Mouse (Mus musculus): Measurements from ENCODE around the gene Vps13c.
A peak's percentile ranks its signal among the peaks of the same experiment; 100 is the strongest.

Vps13c gene

DNA sequence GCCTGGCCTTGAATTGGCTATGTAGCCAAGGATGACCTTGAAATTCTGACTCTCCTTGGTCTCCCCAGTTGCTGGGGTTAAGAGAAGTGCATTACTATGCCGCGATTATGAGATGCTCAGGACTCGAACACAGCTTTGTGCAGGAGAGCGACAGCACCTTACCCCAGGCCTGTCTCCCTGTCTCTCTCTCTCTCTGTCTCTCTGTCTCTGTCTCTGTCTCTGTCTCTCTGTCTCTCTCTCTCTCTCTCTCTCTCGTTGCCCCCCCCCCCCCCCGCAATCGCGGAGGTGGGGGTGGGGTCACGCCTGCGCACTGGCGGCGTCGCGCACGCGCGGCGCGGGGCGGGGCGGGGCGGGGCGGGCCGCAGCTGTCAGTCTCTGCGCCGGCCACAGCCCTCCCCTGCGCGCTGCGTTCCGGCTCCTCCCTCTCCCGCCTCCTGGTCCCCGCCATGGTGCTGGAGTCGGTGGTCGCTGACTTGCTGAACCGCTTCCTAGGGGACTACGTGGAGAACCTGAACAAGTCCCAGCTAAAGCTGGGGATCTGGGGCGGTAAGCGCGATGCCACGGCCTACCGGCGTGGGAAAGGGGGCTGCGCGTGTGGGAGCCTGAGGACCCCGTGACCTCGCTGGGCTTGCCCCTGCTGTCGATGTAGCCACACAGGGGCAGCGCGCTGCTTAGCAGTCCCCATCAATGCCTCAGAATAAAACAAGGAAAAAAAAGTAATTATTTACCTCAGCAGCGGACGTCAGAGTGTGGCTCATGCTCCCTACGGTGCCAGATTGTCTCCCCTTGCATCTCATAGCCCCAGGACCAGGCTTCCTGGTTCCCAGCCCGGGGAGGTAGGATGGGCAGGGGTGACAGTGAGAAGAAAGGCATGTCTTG is at the start of gene Vps13c:
Gene Vps13c (plus strand): TSS at position 416 of the 879 bp plus-strand sequence.
- DNase-seq (ENCODE audit: low read depth, low spot score), result peak; percentile 72

GRCm38 (mm10) chr9:67792405-67792804 is 47.8 kb upstream of the Vps13c start:
- no peak for DNase-seq (ENCODE audit: low read depth, low spot score)

DNA sequence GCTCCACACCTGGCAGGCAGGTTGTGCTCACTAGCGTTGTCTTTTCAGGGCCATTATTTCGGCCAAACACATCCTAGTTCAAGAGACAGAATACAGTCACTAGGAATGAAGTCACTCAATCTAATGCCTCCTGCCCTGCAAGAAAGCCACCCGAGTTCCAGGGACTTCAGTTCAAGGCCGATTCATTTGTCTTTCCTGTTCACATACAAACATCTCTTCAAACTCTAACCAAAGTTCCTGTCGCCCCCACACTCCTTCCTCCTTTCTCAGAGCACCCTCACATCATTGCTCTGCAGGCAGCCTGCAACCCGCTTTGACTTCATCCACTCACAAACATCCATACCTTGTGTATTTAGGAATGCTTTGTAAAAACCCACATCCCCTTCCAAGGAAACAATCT is 46.7 kb upstream of the Vps13c start:
- DNase-seq (ENCODE audit: low read depth, low spot score), result no peak

DNA sequence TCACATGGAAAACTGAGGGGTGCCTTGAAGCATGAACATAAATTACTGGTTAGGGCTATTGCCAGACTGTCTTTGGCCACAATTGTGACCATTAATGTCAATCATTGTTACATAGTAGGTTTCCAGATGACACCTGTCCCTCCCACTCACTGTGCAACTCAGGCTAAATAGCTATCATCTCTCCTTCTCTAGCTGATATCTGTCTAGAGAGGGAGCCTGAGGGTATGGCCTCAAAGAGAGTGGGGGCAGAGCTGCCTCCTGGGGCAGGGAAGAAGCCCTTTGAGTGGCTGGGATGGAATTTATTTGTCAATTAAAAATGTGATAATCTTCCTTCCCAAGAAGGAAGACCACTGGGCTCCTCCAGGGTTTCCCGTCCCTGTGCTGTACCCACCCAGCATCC is 46.0 kb upstream of the Vps13c start:
- DNase-seq (ENCODE audit: low read depth, low spot score), result no peak

DNA sequence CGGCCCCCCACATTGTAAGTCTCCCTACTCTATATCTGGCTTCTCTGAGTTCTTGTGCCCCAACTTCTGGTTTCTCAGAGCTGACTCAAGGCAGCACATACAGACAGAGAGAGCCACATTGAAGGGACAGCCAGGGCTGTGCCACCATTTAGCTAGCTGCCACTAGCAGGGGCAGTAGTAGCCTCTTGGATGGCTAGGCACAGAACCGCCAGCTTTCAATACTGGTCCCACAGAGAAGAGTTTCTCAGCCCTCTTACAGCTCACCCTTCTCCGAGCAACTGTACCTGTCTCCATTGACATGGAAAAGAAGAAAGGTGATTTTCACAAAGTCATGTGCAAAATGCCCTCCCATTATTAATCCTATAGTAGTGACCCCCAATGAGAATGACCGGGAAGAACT is 45.5 kb upstream of the Vps13c start:
- DNase-seq (ENCODE audit: low read depth, low spot score), result no peak

- no peak for DNase-seq (ENCODE audit: low read depth, low spot score)
Observed at GRCm38 (mm10) chr9:67795205-67795675, 45.0 kb upstream of the Vps13c start.

DNA sequence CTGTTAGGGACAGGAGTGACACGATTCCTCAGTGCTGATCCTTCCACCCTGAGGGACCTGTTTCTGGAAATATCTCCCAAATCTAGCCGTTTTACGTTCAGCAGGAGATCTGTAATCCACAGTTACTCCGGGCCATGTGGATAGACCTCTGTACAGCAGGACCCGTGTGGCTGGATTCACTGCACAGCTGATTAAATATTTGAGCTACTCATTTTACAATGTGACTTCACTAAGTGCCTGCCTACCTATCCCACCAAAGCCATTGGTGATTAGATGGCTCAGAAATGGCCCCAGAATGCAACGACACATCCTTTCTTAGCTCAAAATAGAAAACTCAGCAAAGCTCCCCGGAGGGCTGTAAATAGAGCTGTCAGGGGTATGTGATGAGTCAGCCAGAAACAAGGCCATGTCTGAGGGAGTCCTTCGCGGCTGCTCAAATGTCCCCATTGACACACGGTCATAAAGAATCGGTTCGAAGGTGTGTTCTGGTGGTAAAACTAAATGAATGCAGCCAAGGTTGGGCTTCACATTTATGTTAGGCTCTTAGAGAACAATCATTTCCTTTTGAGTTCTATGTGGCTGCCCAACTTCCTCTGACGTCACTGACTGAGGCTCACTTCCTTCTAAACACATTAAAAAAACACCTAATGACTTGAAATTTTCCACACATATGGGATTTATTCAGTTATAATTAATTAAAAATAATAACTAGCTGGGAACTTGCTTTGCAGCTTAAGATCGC is 40.9 kb upstream of the Vps13c start:
- DNase-seq (ENCODE audit: low read depth, low spot score), result no peak

- DNase-seq (ENCODE audit: low read depth, low spot score), result peak; percentile 71
Observed at GRCm38 (mm10) chr9:67802241-67802640, 38.0 kb upstream of the Vps13c start.

- no peak for DNase-seq (ENCODE audit: low read depth, low spot score)
Observed at GRCm38 (mm10) chr9:67807000-67807399, 33.2 kb upstream of the Vps13c start.

GRCm38 (mm10) chr9:67810527-67810926 is 29.7 kb upstream of the Vps13c start:
- DNase-seq (ENCODE audit: low read depth, low spot score), result peak; percentile 38

- no peak for DNase-seq (ENCODE audit: low read depth, low spot score)
Observed at GRCm38 (mm10) chr9:67811116-67811515, 29.1 kb upstream of the Vps13c start.

- no peak for DNase-seq (ENCODE audit: low read depth, low spot score)
Observed at GRCm38 (mm10) chr9:67813171-67813570, 27.0 kb upstream of the Vps13c start.

GRCm38 (mm10) chr9:67813665-67814337 is 26.4 kb upstream of the Vps13c start:
- DNase-seq (ENCODE audit: low read depth, low spot score), result peak; percentile 44

DNA sequence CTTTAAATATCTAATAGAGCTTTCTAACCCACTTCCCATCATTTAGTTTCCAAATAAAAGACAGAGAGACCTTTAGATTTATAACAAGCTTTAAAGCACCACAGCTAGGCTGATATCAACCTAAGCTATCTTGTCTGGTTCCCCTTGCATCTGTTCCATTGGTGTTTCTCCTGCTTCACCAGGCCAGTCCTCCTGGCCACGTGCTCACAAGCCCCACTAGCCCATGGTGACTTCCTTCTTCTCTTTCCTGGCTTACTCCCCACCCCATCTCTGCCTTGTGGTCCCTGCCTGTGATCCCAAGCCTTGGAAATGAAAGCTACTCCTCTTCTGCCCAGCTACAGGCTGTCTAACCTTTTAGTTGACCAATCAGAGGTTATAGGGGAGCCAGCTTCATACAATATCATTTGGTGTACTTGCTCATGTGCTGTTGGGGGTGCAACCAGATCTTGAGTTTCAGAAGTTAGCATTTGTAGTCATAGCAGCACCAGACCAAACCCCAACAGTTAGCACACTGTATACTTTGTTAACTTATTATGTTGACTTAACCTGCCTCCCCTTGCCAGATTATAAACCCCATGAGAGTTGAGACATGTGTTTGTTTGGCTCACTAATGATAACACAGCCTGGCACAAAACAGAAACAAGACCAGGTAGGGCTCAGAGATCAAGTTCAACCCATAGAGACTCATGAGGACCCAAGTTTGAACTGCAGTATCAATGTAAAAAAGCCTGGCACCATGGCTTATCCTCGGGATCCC is 23.8 kb upstream of the Vps13c start:
- DNase-seq (ENCODE audit: low read depth, low spot score), result no peak

GRCm38 (mm10) chr9:67817898-67818667 is 22.1 kb upstream of the Vps13c start:
- peak; percentile 13 for DNase-seq (ENCODE audit: low read depth, low spot score)

DNA sequence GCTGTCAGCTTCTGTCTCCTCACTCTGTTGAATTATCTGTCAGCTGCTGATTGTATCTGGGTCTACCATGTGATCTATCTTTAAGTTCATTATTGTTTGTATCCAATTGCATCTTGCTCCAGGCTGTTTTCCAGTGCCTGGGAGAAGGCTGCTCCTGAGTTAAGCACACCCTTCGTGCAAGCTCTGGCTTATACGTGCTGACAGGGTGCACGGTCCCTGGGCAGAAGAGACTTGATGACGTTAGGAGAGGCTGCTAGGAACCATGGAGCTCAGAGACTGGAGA is 21.6 kb upstream of the Vps13c start:
- DNase-seq (ENCODE audit: low read depth, low spot score), result no peak

DNA sequence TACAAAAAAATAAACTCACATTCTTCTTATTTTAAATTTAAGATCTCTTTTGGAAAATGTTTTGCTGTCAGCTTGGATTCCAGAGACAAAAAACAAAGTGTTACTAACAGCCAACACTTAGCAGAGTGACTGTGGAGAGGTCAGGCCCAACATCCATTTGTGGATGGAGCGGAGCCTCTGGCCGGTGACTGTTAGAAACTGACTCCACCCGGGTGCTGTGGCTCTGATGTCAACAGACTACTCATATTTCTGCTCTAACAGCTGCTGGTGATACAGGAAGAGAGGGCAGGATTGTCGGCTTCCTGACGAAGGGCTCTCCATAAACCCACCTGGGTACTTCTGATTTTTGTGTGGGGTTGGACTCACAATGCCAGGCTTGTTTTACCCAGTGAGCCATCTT is 17.1 kb upstream of the Vps13c start:
- DNase-seq (ENCODE audit: low read depth, low spot score), result no peak

DNA sequence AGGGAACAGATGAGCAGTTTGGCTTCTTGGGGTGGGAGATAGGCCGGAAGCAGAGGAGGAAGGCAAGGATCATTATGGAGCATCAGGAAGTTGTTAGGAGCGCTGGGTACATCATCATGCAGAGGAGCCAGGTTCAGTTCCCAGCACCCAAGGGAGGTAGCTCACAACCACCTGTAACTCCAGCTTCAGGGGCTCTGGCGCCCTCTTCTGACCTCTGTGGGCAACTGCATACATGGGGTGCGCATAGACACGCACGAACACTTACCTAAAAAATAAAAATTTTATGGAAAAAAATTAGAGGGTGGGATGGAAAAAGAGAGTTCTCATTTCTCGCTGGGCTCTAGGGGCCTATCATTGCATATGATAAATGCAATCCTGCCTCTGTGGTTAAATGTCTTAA is 14.7 kb upstream of the Vps13c start:
- DNase-seq (ENCODE audit: low read depth, low spot score), result peak; percentile 24

DNA sequence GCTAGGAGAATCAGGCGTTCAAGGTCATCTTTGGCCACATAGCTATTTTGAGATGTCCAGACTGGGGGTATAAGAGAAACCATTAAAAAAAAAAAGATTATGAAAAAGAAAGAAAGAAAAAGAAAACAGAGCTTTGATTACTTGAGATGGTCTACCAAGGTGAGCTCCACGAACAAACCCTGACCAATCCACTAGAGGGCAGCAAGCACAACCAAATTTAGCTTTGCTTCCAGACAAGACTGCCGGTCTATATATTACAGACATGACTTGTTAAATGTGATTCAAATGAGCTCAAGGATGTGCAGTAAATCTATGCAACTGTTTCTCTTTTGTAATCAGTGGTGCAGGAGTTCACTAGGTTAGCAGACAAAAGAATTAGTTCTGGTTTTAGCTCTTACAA is 12.0 kb upstream of the Vps13c start:
- peak; percentile 48 for DNase-seq (ENCODE audit: low read depth, low spot score)

DNA sequence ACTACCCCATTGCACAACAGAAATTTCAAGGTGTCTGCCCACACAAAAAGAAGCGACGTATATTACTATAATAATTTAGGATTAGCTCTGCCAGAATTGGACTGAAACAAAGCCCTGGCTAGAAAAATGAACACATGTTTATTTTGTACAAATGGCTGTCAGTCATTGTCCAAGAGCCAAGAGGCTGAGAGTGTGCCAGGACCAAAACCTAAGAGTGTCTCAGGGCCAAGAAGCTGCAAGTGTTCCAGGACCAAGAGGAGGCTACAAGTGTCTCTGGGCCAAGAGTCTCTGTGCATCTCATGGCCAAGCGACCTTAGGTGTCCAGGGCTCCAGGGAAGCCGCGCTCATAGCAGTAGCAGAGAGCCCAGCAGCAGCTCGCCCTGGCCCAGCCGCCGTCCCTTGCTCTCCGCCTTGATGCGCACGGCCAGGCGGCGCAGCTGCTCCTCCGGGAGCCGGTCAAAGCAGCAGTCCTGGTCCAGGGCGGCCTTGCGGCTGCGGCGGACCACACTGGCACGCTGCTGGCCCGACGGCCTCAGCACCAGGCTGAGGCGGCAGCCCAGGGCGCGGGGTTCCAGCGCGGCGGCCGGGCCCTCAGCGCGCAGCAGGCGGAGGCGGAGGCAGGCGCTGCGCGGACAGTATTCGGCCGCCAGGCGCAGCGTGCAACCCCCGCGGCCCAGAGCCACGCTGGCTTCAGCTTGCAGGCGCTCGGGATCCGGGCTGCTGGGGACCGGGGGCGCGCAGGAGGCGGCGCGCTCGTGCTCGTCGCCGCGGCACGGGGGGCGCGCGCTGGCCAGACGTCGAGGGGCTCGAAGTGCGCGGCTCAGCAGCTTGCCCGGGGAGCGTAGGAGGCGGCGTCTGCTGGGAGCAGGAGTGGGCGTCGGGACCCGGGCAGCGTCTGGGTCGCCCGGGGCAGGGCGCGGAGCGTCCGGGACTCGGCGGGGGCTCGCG is 9.5 kb upstream of the Vps13c start:
- DNase-seq (ENCODE audit: low read depth, low spot score), result peak; percentile 64
